Mouse (Mus musculus): ENCODE measurements around the gene Timp4.

DNA sequence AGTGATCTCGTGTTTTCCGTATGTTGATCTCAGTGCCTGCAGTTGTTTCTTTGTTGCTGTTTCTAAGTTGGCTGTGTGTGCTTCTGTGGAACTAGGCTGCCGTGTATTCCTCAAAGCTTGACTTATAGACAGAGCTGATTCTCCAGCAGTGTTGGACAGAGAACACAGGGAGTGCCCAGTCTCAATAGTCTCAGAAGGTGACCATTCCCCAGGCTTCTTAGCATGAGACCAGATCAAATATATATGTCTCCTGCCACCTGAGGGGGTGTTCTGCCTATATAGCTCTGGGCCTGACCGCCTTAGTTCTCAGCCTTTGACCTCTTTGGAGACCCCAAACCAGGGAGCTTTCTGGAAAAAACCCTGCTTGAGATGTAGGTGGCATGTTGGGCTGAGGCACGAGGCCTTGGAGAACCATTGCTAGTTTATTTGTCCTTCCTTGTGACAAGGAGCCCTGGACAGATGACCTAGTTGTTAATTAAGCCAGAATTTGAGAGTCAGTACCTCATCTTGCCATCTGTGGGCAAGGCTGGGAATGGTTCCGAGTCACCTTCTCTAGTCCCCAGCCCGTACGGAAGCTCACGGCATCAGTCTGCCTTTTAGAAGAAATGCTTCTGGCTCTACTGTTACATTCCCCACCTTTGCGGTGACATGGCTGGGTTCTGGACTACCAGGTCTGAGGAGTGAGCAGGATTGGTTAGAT lies 23.3 kb upstream of the Timp4 start:
- TF ChIP-seq POLR2A (IDR thresholded peaks at IDR 0.05; ENCODE audit: borderline replicate concordance, extremely low read depth, low read depth, low read length): no peak
- TF ChIP-seq CTCF (IDR thresholded peaks at IDR 0.05; ENCODE audit: insufficient read depth, low read length): no peak

Data from lung, adult 2 months (tissue).